Mouse (Mus musculus) E14TG2a.4 (cell line): ENCODE results near the gene Hmgb2.

Experiments used
- CTCF ChIP-seq: conservative IDR thresholded peaks from 2 replicates; pipeline ENCODE4 v1.5.1; 2014; ENCODE audit warnings: low read length
- NANOG ChIP-seq: IDR thresholded peaks from 2 replicates; pipeline ENCODE4 v1.6.1; 2014; ENCODE audit warnings: borderline replicate concordance, low read length, mixed read lengths
- POU5F1 ChIP-seq: IDR thresholded peaks from 2 replicates; pipeline ENCODE4 v1.6.1; 2014; ENCODE audit warnings: low read length, borderline replicate concordance

DNA sequence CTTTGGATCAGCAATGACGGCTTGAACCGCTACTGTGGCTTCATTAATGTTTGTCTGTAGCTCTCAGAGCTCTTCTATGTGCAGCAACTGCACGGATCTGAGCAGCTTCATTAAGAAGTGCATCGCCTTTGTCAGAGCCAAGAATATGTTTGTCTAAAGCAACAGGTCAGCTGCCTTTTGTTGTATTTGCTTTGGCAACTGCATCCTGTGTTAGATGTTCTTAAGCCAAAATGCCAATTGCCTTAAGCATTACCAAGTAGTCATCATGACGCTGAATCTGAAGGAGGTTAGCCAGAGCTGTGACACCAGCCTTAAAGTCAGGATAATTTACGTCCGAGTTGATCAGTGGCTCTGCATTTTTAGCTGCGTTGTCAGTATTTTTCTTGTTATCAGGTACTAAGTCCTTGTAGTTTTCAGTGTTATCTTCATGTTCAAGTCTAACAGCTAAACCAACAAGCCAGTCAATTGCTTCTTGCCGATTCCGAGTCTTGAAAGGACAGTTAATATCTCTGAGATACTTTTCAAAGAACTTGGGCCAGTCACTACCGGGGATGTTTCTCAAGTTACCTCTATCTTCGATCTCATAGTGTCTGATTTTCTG lies 8.6 kb downstream of the Hmgb2 start:
- TF ChIP-seq CTCF (no peak), POU5F1 (no peak), NANOG (no peak)
